Mouse (Mus musculus) spleen, adult 2 months (tissue): Measurements from ENCODE around the gene Mybpc2. TPM values are rescaled to one million over a fixed set of nuclear protein-coding genes. Genes with fewer than 3 reads are reported as not detected.
A peak's percentile ranks its signal among the peaks of the same experiment; 100 is the strongest.

Source experiments
- DNase-seq, 2 experiments: peaks; one replicate each; pipeline versions ENCODE4 v3.0.0 to v3.0.0-alpha.2; 2012 to 2021; ENCODE audit warnings: low spot score in 2 of 2, low read depth in 1 of 2
- H3K27ac ChIP-seq: fragments of 200-500 bp; 2 replicates; pipeline ENCODE4 v1.5.1; 2012; ENCODE audit warnings: low read length, inconsistent platforms; ENCODE audit not compliant: insufficient read depth
- H3K27me3 ChIP-seq: fragments of 200-500 bp; 2 replicates; pipeline ENCODE4 v1.6.1; 2012; ENCODE audit warnings: mild to moderate bottlenecking, moderate library complexity, low read length, inconsistent platforms; ENCODE audit not compliant: control insufficient read depth, insufficient read depth
- H3K36me3 ChIP-seq: fragments of 200-500 bp; 2 replicates; pipeline ENCODE4 v1.6.1; 2012; ENCODE audit warnings: mild to moderate bottlenecking, low read length, inconsistent platforms; ENCODE audit not compliant: control insufficient read depth, insufficient read depth
- H3K4me1 ChIP-seq: fragments of 200-500 bp; 2 replicates; pipeline ENCODE4 v1.6.1; 2011; ENCODE audit warnings: inconsistent platforms; ENCODE audit not compliant: control insufficient read depth, insufficient read depth, insufficient read length
- H3K4me3 ChIP-seq: fragments of 200-500 bp; 2 replicates; pipeline ENCODE4 v1.5.1; 2011; ENCODE audit warnings: mild to moderate bottlenecking, inconsistent platforms; ENCODE audit not compliant: insufficient read depth, insufficient read length; ENCODE audit errors: extremely low read depth
- CTCF ChIP-seq: fragments of 200-500 bp; IDR thresholded peaks from 2 replicates; pipeline ENCODE4 v1.5.1; 2011; ENCODE audit warnings: mild to moderate bottlenecking, inconsistent platforms; ENCODE audit not compliant: insufficient read depth, insufficient read length, insufficient replicate concordance; ENCODE audit errors: extremely low read depth
- POLR2A ChIP-seq: fragments of 200-500 bp; IDR thresholded peaks from 2 replicates; pipeline ENCODE4 v1.6.1; 2011; ENCODE audit warnings: low read depth, low read length, inconsistent platforms
- WGBS: fragments of 180-500 bp; shearing (Covaris S2); methylation state at CpG from one replicate; pipeline ENCODE4 v1.1.7; 2018; 5-methylcytosine and 5-hydroxymethylcytosine counted together
- polyA plus RNA-seq: library from polyadenylated mRNA; depleted of rRNA; stranded (reverse); fragments of >200 nt; gene quantifications from 2 replicates; pipeline ENCODE4 v1.2.3, GENCODE M21; 2012

Gene Mybpc2
- polyA plus RNA-seq, 1 experiment, result 1.4 TPM

DNA sequence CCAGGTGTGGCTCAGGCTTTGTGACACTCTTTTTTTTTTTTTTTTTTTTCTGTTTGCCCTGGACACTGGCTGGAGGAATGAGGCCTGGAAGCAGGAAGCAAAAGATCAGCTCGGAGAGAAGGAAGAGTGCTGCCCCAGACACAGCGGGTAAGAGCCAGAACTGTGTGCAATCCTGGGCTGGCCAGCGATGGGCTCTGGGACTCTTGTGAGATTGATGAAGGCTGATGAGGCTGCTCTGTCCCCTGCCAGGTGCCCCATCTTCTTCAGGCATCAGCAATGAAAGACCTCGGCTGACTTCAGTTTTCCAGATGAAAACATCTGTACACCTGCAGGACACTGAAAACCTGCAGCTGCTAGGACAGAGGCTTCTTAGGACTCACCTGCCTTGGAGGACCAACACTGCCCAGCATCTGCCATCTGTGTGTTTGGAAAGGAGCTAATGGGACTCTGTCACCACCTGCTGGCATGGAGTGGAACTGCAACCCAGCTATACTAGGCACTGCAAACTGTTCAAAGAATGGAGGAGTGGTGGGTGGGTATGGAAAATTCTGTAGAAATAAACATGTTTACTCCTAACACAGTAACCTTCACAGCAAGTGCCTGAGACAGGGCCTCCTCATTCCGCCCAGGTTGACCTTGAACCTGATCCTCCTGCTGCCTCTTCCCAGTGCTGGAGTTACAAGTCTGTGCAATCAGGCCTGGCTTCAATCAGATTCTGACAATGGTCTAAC, 39.5 kb downstream of the Mybpc2 start:
- H3K4me1 ChIP-seq, result no peaks in the 10 kb centered on the region
- TF ChIP-seq POLR2A, result no peak
- TF ChIP-seq CTCF, result peak; percentile 89; the same call in 1 of the 2 replicates
- H3K27me3 ChIP-seq, result no peaks in the 10 kb centered on the region
- peaks cover 7% of the 10 kb centered on the region; the same call in 1 of the 2 replicates for H3K36me3 ChIP-seq
- 47% methylated on average over 5 of the region's 5 CpGs for WGBS
- DNase-seq, result peak; percentile 60 to 67
- no peak overlapping the region for H3K27ac ChIP-seq
- H3K4me3 ChIP-seq, result no peak overlapping the region

DNA sequence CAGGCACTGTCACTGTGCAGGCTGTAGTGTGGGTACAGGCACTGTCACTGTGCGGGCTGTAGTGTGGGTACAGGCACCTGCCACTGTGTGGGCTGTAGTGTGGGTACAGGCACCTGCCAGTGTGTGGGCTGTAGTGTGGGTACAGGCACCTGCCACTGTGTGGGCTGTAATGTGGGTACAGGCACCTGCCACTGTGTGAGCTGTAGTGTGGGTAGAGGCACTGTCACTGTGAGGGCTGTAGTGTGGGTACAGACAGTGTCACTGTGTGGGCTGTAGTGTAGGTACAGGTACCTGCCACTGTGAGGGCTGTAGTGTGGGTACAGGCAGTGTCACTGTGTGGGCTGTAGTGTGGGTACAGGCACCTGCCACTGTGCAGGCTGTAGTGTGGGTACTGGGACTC, 40.3 kb downstream of the Mybpc2 start:
- Histone ChIP-seq H3K36me3 (peaks cover 4% of the 10 kb centered on the region; the same call in 1 of the 2 replicates), H3K4me1 (no peaks in the 10 kb centered on the region), H3K27ac (no peak overlapping the region), H3K4me3 (no peak overlapping the region), H3K27me3 (no peaks in the 10 kb centered on the region)
- WGBS, result 95% methylated on average over 1 of the region's 1 CpGs
- TF ChIP-seq CTCF (no peak), POLR2A (no peak)
- DNase-seq, result no peak

DNA sequence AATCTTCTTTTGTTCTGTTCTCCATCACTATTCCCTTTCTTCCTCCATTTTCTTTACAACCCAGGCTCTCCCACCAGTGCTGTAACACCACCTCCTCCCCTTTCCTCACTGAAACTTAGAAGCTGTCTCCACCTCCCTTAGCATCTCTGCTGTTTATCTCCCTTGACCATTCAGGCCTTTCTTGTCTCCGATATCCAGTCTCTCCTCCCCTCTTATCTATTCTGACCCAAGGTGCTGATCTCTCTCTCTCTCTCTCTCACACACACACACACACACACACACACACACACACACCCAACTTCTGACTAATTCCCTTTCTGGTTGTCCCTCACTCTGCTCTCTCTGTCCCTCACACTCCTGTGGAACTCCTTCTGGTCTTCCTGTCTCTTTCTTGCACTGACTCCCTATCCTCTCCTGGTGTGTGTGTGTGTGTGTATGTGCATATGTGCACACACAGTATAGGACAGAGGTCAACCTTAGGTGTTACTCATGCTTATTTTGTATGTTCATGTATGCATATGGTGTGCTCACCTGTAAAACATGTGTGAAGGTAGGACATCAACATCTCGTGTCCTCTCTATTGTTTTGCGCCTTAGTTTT, 41.5 kb downstream of the Mybpc2 start:
- Histone ChIP-seq H3K27ac (no peak overlapping the region), H3K36me3 (peaks cover 3% of the 10 kb centered on the region; the same call in 1 of the 2 replicates), H3K4me1 (no peaks in the 10 kb centered on the region), H3K27me3 (no peaks in the 10 kb centered on the region), H3K4me3 (no peak overlapping the region)
- WGBS, result 65% methylated on average over 3 of the region's 3 CpGs
- TF ChIP-seq POLR2A (no peak), CTCF (no peak)
- no peak for DNase-seq

- WGBS, result 31% methylated on average over 5 of the region's 5 CpGs
- no peak for DNase-seq
- peaks cover 5% of the 10 kb centered on the region; the same call in 1 of the 2 replicates for H3K27me3 ChIP-seq
- no peak overlapping the region for H3K27ac ChIP-seq
- H3K4me3 ChIP-seq, result no peak overlapping the region
- TF ChIP-seq POLR2A, result no peak
- TF ChIP-seq CTCF, result no peak
- no peaks in the 10 kb centered on the region for H3K36me3 ChIP-seq
- no peaks in the 10 kb centered on the region for H3K4me1 ChIP-seq
These were observed 49.3 kb downstream of the Mybpc2 start for GRCm38 (mm10) chr7:44475046-44475614.

DNA sequence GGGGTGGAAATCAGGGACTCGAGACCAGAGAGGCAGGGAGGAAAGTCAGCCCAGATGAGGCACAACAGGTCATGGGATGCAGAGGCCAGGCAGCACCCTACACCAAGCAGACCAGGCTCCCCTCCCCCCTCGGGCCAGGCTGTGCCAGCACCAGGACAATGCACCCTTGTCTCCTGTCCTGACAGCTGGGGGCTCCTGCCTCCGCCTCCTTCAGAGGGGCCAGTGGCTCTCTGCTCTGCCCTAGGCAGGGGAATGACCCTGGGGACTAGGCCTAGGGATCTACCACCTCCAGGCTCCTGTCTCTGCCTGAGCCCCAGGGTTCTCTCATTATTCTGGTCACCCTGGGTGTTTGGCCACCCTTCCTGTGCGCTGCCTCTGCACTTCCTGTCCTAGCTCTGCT, 50.0 kb downstream of the Mybpc2 start:
- no peak for DNase-seq
- no peaks in the 10 kb centered on the region for H3K4me1 ChIP-seq
- H3K4me3 ChIP-seq, result no peak overlapping the region
- H3K36me3 ChIP-seq, result no peaks in the 10 kb centered on the region
- H3K27me3 ChIP-seq, result peaks cover 5% of the 10 kb centered on the region; the same call in 1 of the 2 replicates
- TF ChIP-seq CTCF (no peak), POLR2A (no peak)
- 49% methylated on average over 4 of the region's 4 CpGs for WGBS
- H3K27ac ChIP-seq, result no peak overlapping the region

DNA sequence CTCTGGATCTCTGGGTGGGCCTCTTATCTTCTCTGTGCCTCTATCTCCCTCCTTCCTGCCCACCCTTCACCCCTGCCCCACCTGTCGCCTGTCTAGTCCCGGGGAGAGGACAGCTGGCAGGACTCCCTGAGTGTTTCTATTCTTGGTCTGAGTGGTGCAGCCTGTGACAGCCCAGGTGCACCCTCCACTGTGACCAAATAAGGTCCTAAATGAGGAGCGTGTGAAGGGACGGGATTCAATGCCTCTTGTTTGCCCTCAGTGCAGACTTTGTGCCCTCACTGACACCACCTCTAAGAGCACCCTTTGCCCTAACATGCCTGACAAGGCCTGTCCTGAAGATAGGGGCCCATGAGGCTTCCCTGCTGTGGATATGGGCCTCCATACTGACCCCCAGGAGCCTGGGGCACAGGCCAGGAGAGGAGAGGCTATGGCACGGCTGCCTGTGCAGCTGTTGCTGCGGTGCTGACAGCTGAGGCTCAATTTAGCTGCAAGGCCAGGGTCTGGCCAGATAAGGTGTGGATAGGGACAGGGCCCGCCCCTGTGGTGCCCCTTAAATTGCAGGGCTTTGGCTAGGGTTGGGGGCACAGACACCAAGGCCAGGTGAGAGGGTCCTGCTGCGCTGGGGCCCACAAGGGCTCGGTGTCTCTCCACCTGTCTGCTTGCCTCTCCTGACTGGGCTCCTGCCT, 51.4 kb downstream of the Mybpc2 start:
- Histone ChIP-seq H3K27me3 (peaks cover 5% of the 10 kb centered on the region; the same call in 1 of the 2 replicates), H3K4me3 (no peak overlapping the region), H3K4me1 (0 out of 2 replicates have a peak, but pooled peaks cover 4% of the 10 kb centered on the region), H3K27ac (no peak overlapping the region), H3K36me3 (no peaks in the 10 kb centered on the region)
- 38% methylated on average over 9 of the region's 9 CpGs for WGBS
- no peak for DNase-seq
- TF ChIP-seq POLR2A (no peak), CTCF (no peak)

DNA sequence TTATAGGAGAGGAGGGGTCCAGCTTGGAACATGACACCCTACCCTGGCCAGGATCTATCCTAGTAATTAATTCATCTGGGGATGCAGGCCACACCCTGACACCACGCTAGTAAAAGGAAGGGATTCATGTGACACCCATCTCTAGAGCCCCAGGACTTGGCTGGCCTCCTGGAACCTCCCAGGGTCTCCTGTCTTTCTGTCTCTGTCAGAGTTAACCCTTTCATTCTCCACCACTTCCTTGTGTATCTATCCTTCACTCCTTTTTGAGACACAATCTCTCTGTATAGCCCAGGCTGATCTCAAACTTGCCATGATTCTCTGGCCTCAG, 51.9 kb downstream of the Mybpc2 start:
- Histone ChIP-seq H3K4me3 (no peak overlapping the region), H3K4me1 (0 out of 2 replicates have a peak, but pooled peaks cover 4% of the 10 kb centered on the region), H3K27ac (no peak overlapping the region), H3K36me3 (no peaks in the 10 kb centered on the region), H3K27me3 (peaks cover 5% of the 10 kb centered on the region; the same call in 1 of the 2 replicates)
- WGBS, result 33% methylated on average over 1 of the region's 1 CpGs
- TF ChIP-seq POLR2A, result no peak
- TF ChIP-seq CTCF, result no peak
- DNase-seq, result no peak
